Mouse (Mus musculus) right cerebral cortex, postnatal 10 days (tissue): ENCODE results near the gene Cav3.

Experiments
- DNase-seq, 2 experiments: peaks; one replicate each; pipeline ENCODE4 v3.0.0; 2021; ENCODE audit warnings: low spot score in 2 of 2

The Cav3 gene

GRCm38 (mm10) chr6:112494620-112495081 lies 35.3 kb downstream of the Cav3 start:
- DNase-seq = no peak

- DNase-seq = no peak
Observed at GRCm38 (mm10) chr6:112495219-112495618, 35.9 kb downstream of the Cav3 start.

- no peak for DNase-seq
Observed at GRCm38 (mm10) chr6:112496291-112497060, 37.2 kb downstream of the Cav3 start.

- no peak for DNase-seq
Observed at GRCm38 (mm10) chr6:112497456-112497855, 38.2 kb downstream of the Cav3 start.

- no peak for DNase-seq
Observed at GRCm38 (mm10) chr6:112498716-112499115, 39.4 kb downstream of the Cav3 start.

- no peak for DNase-seq
Observed at GRCm38 (mm10) chr6:112499456-112499855, 40.2 kb downstream of the Cav3 start.

GRCm38 (mm10) chr6:112501156-112501555 lies 41.9 kb downstream of the Cav3 start:
- peak in 1 of 2 experiments; percentile 47 for DNase-seq

- no peak for DNase-seq
Observed at GRCm38 (mm10) chr6:112507617-112508016, 48.3 kb downstream of the Cav3 start.

GRCm38 (mm10) chr6:112509590-112510131 lies 50.4 kb downstream of the Cav3 start:
- DNase-seq = no peak

- peak; percentile 48 to 63 for DNase-seq
Observed at GRCm38 (mm10) chr6:112510346-112510745, 51.0 kb downstream of the Cav3 start.

- peak in 1 of 2 experiments; percentile 6 for DNase-seq
Observed at GRCm38 (mm10) chr6:112514591-112514990, 55.3 kb downstream of the Cav3 start.

- DNase-seq = peak in 1 of 2 experiments; percentile 9
Observed at GRCm38 (mm10) chr6:112516496-112516895, 57.2 kb downstream of the Cav3 start.

- no peak for DNase-seq
Observed at GRCm38 (mm10) chr6:112517572-112517971, 58.3 kb downstream of the Cav3 start.

- no peak for DNase-seq
Observed at GRCm38 (mm10) chr6:112517991-112518390, 58.7 kb downstream of the Cav3 start.
